Mouse (Mus musculus) olfactory bulb, adult 2 months (tissue): ENCODE results near the gene Elovl1.

Experiments used
- CTCF ChIP-seq: fragments of 200-500 bp; IDR thresholded peaks from 2 replicates; pipeline ENCODE4 v1.5.1; 2012; ENCODE audit warnings: low read depth, mild to moderate bottlenecking, low read length, moderate library complexity; ENCODE audit not compliant: insufficient read depth
- POLR2A ChIP-seq: fragments of 200-500 bp; IDR thresholded peaks from 2 replicates; pipeline ENCODE4 v1.6.1; 2012; ENCODE audit warnings: mild to moderate bottlenecking, low read depth, low read length, moderate library complexity; ENCODE audit not compliant: insufficient read depth

GRCm38 (mm10) chr4:118401918-118402317 is 26.0 kb upstream of the Elovl1 start:
- TF ChIP-seq CTCF, result no peak
- TF ChIP-seq POLR2A, result no peak
